Mouse (Mus musculus) megakaryocyte, adult 5-6 weeks (primary cell): Measurements from ENCODE around the gene Tmem121b. TPM values are rescaled to one million over a fixed set of nuclear protein-coding genes. Genes with fewer than 3 reads are reported as not detected.

ENCODE experiments used
- ATAC-seq: 2 replicates; pipeline ENCODE4 v1.8.0; 2016; ENCODE audit warnings: mild to moderate bottlenecking, inconsistent platforms; ENCODE audit not compliant: poor library complexity, severe bottlenecking
- total RNA-seq, 2 experiments: library from RNA; stranded (forward) in 1 of 2; stranded (reverse) in 1 of 2; fragments of 153-499, 151-499 nt in 1 of 2; fragments of 221-1000, 200-1000 nt in 1 of 2; gene quantifications; 2 replicates each; pipeline versions ENCODE4 v1.2.3 to v1.2.4; 2015 to 2017

Gene Tmem121b
- total RNA-seq, 2 experiments from 2014 or later: not detected

DNA sequence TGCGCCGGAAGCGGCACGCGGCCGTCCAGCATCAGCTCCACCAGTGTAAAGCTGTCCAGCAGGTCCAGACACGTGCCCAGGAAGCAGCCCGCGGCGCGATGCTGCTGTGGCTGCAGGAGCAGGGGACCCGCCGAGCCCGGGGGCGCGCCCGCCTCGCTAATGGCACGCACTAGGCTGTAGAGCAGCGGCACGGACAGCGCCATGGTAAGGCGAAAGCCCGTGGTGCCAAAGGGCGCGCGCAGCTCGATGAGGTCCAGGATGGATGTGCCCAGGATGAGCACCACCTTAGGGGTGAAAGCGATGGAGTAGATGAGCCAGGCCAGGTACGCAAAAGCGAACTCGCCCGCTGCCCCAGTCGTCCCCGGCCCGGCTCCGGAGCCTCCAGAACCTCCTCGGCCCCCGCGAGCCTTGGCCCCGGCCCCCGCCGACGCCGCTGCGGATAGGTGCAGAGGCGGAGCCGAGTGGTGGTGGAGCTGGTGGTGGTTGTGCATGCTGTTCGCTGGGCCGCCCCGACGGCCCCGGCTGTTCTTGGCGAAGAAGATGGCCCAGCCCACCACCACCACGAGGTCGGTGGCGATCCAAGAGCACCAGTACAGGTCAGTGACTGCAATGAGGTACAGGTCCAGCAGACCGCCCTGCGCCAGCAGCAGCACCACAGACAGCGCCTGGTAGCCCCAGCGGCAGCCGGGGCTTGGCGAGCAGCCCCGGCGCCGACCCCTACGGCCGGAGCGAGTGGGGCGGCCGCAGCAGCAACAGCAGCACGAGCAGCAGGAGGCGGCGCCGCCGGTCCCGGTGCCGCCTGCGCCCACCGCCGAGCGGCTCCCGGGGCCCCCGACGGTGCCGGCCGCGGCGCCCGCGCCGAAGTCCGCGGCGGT lies 871 bp downstream of the Tmem121b start:
- ATAC-seq: no peak; the same call in none of the 2 replicates

DNA sequence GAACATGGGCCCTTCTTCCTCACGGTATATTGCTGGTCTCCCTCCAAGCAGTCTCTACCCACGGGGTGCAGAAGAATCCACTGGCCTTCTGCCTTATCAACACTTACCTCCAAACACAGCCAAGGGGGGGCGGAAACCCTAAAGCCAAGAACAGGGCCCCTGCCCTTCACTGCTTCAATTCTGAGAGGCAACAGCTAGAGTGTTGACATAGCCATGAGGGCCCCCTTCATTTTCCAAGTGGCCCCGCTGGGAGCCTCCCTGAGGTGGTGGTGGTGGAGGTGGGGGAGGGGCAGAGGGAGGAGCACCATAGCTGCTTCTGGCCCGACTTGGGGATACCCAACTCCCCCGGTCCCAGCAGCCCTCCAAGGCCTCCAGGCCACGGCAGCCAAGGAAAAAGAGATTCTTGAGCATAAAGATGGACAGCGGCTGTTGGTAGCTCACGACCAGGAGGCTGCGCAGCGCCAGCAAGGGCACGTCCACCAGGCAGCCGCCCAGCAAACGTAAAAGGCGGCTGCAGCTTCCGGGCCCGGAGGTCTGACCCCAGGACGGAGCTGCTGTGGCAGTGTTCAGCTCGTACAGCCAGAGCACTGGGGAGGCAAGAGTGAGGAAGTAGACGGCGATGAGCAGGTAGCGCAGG lies 1.6 kb downstream of the Tmem121b start:
- ATAC-seq: peak; percentile 25; the same call in 1 of the 2 replicates

DNA sequence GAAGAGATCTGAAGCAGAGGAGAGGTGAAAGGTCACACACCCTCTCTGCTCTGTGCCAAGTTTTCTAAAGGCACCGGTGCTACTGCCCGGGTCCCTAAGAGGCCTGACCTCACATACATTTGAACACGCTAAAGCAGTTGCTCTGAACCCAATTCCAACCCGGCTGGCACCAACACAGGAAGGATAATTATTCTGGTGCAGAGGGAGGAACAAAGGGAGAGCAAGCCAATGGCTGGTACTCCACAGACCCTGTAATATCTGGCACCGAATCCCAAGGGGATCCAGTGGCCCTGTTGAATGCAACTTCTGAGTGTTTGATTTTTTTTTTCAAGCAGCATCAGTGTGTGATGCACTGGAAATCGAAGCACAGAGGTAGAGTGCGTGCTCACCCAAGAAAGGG lies 2.5 kb downstream of the Tmem121b start:
- no peak for ATAC-seq

DNA sequence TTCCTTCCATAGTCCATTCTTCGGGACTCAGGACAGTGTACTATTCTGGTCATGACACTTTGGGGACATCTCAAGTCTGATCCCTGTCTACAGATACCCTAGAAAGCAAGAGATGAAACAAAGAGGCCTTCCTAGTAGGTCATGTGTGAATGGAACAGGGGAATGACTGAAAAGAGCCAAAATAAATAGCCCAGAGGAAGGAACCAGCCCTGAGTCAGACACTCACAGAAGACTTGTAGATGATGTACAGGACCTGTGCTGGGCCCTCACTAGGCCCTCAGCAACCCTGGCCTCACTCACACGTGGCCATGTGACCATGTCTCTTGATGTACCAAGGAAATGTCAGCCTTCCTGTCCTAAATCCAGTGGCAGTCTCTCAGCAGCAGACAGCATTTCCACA lies 4.1 kb downstream of the Tmem121b start:
- ATAC-seq: no peak

DNA sequence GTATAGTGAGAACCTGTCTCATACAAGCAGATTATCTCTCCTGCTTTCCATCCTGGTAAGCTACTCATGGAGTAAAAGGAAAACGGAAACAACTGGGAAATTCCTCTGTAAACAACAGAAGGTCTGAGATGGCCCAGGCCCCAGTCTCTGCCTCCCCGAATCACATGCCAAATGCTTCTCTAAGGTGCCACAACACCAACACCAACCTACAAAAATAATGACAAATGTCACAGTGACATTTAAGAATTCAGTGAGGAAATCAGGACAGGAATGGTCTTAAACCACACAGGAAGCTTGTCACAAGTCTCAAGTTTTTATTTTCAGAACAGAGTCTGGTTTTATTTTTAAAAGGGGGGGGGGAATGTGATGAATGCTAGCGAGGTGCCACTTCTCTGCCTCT lies 5.0 kb downstream of the Tmem121b start:
- no peak for ATAC-seq

DNA sequence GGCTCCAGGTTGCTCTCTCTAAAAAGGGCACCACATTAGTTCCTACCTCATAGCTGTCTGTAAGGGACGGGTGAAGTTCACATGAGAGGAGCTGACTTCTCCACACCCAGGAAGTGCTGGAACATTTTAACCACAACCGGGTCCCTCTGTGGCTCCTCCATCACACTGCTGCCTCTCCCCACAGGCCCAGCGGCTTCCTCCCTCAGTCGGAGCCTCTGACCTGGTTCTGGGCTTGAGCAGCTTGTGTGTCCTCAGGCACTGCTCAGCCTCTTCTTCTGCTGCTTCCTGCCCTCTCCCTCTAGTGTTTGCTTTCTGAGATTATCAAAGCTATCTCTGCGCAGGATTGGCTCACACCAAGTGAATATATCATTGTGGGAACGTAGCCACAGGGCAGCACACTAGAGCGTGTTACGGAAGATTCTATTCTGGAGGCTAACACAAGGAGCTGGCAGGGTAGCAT lies 7.5 kb downstream of the Tmem121b start:
- peak; percentile 39 for ATAC-seq

DNA sequence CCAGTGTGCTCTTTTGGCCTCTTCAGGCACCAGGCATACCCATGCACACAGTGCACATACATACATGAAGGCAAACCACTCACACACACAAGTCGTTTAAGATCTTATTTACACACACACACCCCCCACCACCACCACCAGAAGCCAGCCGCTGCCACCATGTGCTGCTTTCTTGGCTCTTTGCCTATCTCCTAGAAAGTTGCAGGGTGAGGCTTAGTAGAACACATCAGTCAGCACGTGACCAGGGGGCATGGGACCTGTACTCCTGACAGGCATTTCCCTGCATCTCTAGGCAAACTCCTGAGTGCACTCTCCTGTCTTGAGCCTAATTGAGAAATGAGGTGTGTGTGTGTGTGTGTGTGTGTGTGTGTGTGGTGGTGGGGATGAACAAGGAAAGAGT lies 8.6 kb downstream of the Tmem121b start:
- ATAC-seq: no peak

DNA sequence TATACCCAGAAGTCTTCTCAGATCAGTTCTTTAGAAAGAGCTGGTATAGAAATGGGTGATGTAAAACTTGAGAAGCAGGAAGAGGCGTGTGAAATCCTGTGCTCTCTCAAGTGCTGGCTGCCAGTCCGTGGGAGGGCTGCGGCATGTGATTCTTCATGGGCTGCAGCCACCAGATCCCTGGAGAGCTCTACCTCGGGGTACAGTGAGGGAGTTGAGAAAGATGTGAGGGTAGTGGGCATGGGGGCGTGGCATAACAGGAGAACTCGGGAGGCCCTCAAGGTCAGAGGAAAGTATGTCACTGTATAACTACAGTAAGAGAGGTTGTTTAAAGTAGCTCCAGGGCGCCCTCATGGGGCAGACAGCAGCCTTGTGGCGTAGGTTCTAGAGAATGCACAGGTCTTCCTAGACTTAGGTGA lies 10.4 kb downstream of the Tmem121b start:
- peak; percentile 28 for ATAC-seq

DNA sequence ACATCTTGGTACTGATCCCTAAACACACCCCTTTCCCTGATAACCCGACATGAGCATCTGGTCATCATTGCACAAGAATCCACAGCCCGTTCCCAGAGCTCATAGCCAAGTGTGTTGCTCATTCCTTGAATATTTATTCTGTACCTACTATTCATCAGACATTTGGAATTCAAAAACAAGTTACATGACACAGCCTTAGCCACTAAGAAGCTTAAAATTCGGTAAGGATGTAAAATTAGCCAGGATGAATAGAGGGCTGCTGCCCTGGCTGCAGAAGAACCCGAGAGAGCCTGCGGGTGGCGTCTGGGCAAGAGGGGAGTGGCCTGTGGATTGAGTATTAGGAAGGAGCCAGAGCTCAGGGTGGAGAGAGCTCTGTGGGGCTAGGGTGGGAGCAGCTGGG lies 10.9 kb downstream of the Tmem121b start:
- no peak for ATAC-seq

DNA sequence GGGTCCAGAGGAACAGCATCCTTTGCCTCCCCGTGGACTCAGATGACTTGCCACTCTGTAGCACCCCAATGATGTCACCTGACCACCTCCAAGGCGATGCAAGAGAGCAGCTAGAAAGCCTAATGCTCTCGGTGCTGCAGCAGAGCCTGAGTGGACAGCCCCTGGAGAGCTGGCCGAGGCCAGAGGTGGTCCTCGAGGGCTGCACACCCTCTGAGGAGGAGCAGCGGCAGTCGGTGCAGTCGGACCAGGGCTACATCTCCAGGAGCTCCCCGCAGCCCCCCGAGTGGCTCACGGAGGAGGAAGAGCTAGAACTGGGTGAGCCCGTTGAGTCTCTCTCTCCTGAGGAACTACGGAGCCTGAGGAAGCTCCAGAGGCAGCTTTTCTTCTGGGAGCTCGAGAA lies 11.6 kb downstream of the Tmem121b start:
- no peak for ATAC-seq

DNA sequence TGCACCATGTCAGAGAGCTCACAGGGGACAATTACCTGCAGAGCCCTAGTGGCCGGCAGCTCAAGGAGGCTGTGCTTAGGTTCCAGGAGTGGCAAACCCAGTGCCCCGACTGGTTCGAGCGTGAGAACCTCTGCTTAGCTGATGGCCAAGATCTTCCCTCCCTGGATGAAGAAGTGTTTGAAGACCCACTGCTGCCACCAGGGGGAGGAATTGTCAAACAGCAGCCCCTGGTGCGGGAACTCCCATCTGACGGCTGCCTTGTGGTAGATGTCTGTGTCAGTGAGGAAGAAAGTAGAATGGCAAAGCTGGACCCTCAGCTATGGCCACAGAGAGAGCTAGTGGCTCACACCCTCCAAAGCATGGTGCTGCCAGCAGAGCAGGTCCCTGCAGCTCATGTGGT lies 12.1 kb downstream of the Tmem121b start:
- ATAC-seq: no peak

DNA sequence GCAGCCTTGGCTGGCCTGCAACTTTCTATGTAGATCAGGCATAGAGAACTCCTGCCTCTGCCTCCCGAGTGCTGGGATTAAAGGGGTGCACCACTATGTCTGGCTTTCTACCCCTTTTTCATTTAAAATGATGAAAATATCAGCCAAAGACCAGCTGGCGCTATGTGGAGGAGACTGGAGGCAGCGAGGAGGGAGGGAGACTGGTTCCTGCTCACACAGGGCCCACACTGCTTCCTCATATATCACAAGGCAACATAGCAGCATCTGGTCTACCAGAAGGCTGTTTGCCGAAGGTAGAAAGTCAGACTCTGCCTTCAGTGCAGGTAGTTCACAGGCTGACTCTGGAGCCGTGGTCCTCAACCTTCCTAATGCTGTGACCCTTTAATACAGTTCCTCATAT lies 13.2 kb downstream of the Tmem121b start:
- ATAC-seq: no peak

DNA sequence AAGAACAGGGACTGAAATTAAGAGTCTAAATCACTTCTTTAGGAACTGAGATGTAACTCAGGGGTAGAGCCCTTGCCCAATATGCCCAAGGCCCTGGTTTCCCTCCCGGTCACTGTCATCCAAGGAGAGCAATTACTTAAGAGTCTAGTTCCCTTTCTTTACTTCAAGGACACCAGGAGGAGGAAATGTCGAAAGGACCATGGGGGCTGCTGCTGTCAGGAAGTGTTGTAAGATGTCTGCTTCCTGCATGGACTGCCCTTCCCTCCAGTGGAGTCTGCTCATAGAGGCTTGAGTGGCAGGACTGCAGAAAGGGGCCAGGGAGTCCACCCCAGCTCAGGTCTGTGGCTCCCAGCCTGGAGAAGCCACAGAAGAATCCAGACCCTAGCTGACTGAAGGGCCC lies 14.3 kb downstream of the Tmem121b start:
- ATAC-seq: peak; percentile 81

DNA sequence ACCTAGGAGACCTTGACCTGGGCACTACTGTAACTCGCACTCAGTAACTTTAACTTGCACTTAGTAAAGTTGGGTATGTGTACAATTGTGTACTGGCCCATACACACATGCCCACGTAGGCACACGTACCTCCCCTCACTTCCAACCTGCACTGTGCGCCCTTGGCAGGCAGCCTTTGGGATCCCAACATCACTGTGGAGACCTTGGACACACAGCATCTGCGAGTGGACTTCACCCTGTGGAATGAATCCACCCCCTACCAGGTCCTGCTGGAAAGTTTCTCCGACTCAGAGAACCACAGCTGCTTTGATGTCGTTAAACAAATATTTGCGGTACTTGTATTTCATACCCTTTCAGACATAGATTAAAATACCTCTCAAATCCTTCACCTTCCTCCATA lies 18.3 kb downstream of the Tmem121b start:
- ATAC-seq: no peak

DNA sequence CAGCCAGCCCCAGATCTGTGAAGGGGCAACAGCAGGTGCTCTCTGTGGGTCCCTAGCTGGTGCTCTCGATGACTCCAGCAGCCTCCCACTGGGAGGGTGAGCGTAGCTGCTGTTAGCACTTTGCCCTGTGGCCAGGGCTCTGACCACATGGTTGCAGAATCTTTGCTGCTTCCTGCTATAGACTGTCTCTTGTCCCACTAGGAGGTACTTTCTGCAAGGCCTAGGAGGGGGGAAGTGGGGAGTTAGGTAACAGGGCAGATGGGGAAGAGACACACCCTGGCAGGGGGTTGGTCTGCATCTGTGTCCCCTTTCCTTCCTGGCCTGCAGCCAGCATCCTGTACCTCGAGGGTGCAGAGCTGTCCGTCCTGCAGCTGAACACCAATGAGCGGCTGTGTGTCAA lies 20.2 kb downstream of the Tmem121b start:
- ATAC-seq: peak; percentile 80

DNA sequence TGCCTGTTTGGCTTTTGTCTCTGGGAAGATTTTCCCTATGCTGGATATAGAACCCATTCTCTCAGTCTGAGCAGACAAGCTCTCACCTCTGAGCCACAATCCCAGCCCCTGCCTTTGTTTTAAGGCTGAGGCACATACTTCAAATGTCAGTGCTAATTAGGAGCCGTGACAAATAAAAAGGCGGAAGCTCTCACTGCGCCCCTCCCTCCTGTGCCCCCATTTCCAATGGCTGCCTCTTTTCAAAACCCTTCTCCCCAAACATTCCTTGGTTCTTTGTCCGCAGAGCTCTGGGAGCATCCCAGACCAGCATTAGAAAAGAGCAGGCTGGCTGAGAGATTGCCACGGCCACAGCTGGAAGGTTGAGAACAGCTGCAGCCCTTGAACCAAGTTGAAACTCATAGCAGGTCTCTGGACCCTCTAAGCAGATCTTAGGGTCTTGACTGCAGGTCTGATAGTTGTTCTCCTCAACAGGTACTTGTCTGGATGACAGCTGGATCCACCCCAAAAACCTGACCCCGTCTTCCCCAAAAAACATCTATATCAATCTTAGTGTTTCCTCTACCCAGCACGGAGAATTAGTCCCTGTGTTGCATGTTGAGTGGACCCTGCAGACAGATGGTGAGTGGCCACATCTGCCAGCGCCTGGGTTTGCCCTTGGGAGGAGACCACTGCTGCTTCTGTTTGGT lies 21.0 kb downstream of the Tmem121b start:
- no peak for ATAC-seq

DNA sequence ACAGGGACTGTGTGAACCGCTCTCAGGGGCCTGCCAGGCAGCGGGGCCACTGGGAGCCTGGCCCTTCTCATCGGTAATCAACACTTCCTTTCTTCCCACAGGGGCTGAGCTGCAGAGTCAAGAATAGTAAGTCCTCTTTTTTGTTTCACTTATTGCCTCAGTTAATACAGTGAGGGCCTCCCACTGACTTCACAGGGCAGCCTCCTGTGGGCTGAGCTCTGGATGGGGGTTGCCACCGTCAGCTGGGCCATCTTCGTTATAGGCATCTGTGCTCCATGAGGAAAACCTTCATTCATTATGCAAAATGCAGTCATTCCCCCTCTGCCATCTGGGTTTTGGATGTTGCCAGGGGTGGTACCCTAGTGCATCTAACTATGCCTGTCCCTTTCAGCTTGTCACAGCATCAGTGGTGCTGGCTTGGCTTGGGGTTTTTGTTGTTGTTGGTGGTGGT lies 21.6 kb downstream of the Tmem121b start:
- peak; percentile 22 for ATAC-seq

DNA sequence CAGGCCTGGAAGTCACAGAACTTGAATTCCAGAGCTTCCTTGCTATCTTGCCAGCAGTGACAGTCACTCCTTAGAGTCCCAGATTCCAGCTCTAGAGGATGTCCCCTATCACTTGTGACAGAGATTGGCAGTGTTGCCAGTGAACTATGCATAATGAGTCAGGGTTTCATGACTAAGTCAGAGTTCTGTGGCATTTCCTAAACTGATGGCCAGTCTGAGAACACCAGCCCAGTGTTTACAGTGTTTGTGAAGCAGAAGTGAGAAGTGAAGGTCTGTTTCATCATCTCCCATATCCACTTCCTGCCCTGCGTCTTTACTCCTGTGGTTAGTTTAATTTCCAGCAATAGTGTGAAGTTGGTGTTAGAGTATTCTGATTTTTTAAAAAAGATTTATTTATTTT lies 22.9 kb downstream of the Tmem121b start:
- peak; percentile 48 for ATAC-seq

DNA sequence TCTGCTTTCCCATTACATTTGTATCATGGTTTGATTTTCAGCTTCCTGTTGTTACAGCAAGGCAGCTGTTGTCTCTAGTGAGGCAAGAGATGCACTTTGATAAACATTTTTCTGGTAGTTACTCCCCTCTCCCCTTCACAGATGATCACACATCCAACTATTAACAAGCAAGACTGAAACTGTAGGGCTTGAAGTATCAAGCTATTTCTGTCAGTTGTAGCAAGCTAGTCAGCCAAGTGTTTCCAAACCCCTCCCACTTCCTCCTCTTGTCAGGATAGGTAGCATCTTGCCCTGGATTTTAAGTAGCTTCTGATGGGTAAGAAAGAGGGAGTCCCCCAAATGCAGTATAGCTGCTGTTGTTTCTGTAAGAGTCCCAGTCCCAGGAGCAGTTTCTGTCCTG lies 23.8 kb downstream of the Tmem121b start:
- no peak for ATAC-seq

DNA sequence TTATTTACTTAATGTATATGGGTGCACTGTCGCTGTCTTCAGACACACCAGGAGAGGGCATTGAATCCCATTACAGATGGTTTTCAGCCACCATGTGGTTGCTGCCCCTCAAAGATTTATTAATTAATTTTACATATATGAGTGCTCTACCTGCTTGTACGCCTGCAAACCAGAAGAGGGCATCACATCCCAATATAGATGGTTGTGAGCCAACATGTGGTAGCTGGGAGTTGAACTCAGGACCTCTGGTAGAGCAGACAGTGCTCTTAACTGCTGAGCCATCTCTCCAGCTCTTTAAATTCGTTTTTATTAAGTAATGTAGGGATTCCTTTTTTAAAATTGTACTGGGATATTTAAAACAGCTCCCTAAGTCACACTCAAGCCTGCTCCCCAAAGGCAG lies 24.3 kb downstream of the Tmem121b start:
- no peak for ATAC-seq

DNA sequence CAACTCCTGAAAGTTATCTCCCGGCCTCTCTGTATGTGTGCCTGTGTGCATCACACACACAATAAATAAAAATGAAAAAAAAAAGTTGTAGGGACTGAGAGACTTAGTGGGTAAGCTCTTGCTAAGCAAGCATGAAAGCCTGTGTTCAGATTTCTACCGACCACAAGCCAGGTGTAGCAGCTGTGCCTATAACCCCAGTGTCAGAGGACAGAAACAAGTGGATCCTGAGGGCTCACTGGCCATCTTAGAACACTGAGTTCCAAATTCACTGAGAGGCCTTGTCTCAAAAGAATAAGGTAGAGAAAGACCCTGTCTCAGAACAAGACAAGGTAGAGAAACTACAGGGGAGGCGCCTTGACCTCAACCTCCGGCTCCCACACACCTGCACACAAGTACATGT lies 25.3 kb downstream of the Tmem121b start:
- ATAC-seq: no peak
